Mouse (Mus musculus) neutrophil, adult 5-6 weeks (primary cell): ENCODE data around the gene Suz12. TPM values are rescaled to one million over a fixed set of nuclear protein-coding genes. Genes with fewer than 3 reads are reported as not detected.
"Not testable (repeated sequence)": the region's sequence is repeated elsewhere in the genome, so short reads cannot be mapped to it uniquely, and the experiment has no call there.

Source experiments
- ATAC-seq: fragments of 151-379, 151-347 bp; 2 replicates; pipeline ENCODE4 v1.8.0; 2017; ENCODE audit warnings: mild to moderate bottlenecking, moderate TSS enrichment; ENCODE audit not compliant: insufficient number of reproducible peaks, poor library complexity, low FRiP score, severe bottlenecking; ENCODE audit errors: extremely low read depth
- total RNA-seq: library from RNA; stranded (forward); fragments of 200-1000 nt; gene quantifications from 2 replicates; pipeline ENCODE4 v1.2.3, GENCODE M21; 2017

Gene Suz12
- total RNA-seq, 1 experiment from 2014 or later, result 48.1 TPM

- no peak for ATAC-seq
Measured at GRCm38 (mm10) chr11:79987896-79988295, 5.0 kb upstream of the Suz12 start.

GRCm38 (mm10) chr11:79990120-79990519 is 2.8 kb upstream of the Suz12 start:
- no peak for ATAC-seq

- ATAC-seq, result no peak
Measured at GRCm38 (mm10) chr11:79991600-79991999, 1.3 kb upstream of the Suz12 start.

- no peak for ATAC-seq
Measured at GRCm38 (mm10) chr11:79992035-79992591, 793 bp upstream of the Suz12 start.

- no peak; the same call in 1 of the 2 replicates for ATAC-seq
Measured at GRCm38 (mm10) chr11:79993356-79994270, 707 bp downstream of the Suz12 start.

- no peak for ATAC-seq
Measured at GRCm38 (mm10) chr11:79994271-79994988, 1.5 kb downstream of the Suz12 start.

- ATAC-seq, result not testable (repeated sequence)
Measured at GRCm38 (mm10) chr11:80016533-80016932, 23.6 kb downstream of the Suz12 start.

GRCm38 (mm10) chr11:80019792-80020191 is 26.9 kb downstream of the Suz12 start:
- no peak for ATAC-seq

- no peak for ATAC-seq
Measured at GRCm38 (mm10) chr11:80021306-80021705, 28.4 kb downstream of the Suz12 start.

GRCm38 (mm10) chr11:80037495-80037894 is 44.6 kb downstream of the Suz12 start:
- no peak for ATAC-seq

- peak; percentile 68; the same call in 1 of the 2 replicates for ATAC-seq
Measured at GRCm38 (mm10) chr11:80042615-80043418, 49.9 kb downstream of the Suz12 start.

GRCm38 (mm10) chr11:80043419-80043817 is 50.5 kb downstream of the Suz12 start:
- ATAC-seq, result no peak

- ATAC-seq, result no peak
Measured at GRCm38 (mm10) chr11:80046856-80047255, 54.0 kb downstream of the Suz12 start.

GRCm38 (mm10) chr11:80050088-80050487 is 57.2 kb downstream of the Suz12 start:
- ATAC-seq, result no peak

GRCm38 (mm10) chr11:80052456-80052855 is 59.5 kb downstream of the Suz12 start:
- no peak for ATAC-seq

GRCm38 (mm10) chr11:80053171-80053570 is 60.3 kb downstream of the Suz12 start:
- no peak for ATAC-seq

- ATAC-seq, result no peak
Measured at GRCm38 (mm10) chr11:80054659-80055058, 61.8 kb downstream of the Suz12 start.

GRCm38 (mm10) chr11:80056141-80056540 is 63.2 kb downstream of the Suz12 start:
- ATAC-seq, result no peak

- no peak for ATAC-seq
Measured at GRCm38 (mm10) chr11:80062159-80062558, 69.3 kb downstream of the Suz12 start.
